Mouse (Mus musculus) gonadal fat pad, adult 2 months (tissue): ENCODE measurements around the gene Brms1. TPM values are rescaled to one million over a fixed set of nuclear protein-coding genes. Genes with fewer than 3 reads are reported as not detected.

Source experiments
- DNase-seq: peaks from one replicate; pipeline ENCODE4 v3.0.0-alpha.2; 2012; ENCODE audit warnings: low read depth
- polyA plus RNA-seq: library from polyadenylated mRNA; depleted of rRNA; stranded (reverse); fragments of >200 nt; gene quantifications from 2 replicates; pipeline ENCODE4 v1.2.3, GENCODE M21; 2012; rRNA removed

Gene Brms1
- polyA plus RNA-seq, 1 experiment = 33.0 TPM

DNA sequence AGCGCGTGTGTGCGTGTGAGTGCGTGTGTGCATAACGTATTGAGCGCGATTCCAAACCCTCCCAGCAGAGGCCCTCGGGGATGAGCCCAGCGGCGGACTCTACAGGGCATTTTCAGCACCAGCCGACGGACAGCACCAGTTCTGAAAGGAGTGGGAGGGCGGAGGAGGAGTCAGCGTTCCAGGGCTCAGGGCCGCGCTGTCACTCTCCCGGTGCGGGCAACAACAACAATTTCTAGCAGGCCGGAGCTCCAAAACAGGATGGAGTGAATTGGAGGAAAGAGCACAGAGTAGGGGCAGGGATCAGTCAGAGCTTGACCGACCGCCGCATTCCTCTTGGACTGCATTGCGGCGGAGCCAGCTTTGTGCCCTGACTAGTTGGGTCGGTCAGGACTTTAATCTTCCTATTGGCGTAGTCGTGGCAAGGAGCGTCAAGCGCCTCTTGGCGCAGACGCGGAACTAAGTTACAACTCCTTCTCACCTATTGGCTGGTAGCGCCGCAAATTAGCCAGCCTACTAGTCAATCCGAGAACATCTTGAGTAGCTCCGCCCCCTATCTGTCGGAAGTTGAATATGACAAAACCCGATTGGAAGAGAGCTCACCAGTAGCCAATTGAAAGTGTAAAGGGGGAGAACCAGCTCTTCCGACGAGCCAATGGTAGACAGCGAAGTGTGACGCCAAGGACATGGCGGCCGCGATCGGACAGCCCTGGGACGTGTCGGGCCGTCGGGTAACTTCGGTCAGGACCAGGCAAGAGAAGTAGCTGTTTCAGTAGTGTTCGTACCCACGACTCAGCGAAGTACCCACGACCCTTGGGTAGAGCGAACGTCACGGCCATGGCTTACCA is 47.0 kb downstream of the Brms1 start, which contains the start of gene Yif1a:
Yif1a (plus strand) TSS at position 655 of the 845 bp plus-strand sequence.
- DNase-seq = peak; percentile 96

DNA sequence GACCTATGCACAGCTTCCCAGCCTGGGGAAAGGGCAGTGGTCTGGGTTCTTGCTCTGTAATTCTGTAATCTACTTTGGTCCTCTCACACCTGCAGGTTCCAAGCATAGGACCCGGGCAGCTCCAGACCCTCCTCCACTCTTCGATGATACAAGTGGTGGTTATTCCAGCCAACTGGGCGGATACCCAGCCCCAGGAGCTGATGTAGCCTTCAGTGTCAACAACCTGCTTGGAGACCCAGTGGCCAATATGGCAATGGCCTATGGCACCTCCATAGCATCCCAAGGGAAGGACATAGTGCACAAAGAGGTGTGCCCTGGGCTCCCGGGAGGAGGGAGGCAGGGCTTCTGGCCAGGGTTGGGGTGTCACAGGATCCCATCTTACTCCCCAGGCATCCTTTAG is 48.2 kb downstream of the Brms1 start:
- DNase-seq = no peak

DNA sequence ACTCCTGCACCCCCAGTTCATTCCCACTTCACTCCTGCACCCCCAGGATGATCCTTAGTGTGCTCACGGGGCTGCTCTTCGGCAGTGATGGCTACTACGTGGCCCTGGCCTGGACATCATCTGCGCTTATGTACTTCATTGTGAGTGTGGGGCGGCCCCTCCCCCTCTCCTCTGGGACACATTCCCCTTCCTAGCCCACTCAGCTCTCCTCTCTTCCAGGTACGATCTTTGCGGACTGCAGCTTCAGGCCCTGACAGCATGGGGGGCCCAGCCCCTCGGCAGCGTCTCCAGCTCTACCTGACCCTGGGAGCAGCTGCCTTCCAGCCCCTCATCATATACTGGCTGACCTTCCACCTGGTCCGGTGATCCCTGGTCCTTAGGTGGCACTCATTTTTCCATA is 50.9 kb downstream of the Brms1 start:
- DNase-seq = no peak

DNA sequence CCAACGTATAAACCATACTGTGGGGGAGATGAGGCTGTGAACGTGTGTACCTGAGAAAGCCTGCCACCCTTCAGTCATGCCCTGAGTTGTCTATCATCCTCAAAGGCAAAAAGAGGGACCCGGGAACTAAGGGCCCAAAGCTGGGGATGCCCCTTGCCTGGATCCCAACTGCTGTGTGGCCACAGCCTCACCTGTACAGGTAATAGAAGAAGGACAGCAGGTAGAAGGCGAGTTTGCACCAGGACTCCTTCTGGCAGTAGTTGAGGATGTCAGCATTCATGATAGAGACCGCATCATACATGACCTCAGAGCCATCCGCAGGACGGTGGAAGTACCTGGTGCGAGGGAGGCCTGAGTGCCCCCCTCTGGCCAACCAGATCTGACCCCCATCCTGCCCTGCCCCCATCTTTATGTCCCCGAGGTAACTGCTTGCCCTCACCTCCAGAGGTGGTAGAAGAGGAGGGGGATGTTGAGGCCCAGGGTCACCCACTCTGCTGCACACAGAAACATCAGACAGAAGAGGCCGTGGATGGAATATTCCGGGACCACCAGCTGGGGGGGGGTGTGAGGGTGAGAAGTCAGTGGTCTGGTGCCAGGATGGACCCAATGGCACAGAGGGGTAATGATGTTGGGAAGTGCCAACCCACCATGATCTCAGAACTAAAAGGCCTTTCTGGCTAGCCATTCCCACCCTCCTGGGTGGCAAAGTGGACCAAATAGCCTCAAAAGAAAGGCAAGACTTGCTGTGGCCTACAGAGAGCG is 52.5 kb downstream of the Brms1 start:
- no peak for DNase-seq

DNA sequence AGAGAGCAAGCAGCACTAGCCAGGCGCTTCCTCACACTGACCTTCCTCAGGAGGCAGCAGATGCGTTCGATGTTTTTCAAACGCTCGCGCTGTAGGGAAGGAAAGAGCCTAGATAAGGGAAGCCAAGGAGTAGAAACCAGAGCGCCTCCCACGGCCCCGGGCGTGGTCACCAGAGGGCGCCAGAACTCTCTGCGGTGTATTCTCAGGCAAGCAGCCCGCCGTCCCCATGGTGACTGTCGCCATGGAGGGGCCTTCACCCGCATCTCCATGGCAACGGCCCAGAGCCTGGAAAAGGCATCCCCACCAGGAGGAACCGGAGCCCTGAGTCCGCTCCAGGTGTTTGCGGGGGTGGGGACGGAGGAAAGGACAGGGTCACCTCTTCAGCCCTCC is 53.1 kb downstream of the Brms1 start:
- no peak for DNase-seq

DNA sequence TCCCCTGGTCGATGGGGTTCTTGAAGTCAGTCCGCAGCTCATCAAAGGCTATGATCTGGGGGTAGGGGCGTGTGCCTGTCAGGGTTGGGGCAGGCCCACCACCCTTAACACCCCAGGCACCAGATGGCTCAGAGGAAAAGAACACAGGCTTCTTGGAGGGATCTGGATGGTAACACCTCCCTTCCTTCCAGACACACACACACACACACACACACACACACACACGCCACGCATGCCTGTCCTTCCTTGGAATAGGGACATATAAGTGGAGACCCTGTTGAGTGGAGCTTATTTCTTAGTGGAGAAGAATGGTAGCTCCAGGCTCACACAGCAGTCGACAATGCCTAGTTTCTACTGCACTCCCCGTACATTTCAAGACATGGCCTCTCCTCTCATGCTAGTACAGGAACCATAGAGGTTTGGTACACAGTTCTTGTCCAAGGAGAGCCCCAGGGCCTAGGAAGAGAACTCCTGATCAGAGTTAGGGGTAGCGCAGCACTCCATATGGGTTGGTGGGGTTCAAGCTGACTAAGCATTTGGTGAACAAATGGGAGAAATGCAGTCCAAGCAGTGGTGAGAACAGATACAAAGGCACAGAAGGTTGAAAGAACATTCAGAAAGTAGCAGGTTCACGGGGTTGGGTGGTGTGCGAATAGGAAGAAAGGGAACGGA is 53.7 kb downstream of the Brms1 start:
- no peak for DNase-seq

DNA sequence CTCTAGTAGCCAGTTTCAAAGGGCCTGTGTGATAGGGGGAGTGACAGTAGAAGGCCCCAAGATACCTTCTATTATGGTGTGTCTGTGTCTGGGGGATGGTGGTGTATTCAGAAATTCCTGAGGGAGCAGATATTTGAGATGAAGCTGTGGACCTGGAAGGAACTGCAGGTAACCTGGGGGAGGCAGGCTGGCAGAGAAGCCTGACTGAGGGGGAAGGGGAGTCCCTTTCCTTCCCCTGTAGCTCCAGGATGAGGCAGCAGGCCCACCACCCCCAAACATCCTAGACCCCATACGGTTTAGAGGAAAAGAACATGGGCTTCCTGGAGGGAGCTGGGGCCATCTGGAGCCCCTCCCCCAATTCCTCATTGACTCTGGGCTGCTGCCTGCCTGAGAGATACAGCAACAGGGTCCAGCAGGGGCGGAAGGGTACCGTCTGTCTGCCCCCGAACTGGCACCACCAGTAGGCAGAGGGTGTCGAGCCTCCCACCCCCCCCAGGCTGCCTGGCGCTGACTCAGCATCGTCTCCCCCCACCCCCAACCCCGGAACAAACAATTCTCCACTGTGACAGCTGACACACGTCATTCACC is 54.8 kb downstream of the Brms1 start:
- DNase-seq = no peak

DNA sequence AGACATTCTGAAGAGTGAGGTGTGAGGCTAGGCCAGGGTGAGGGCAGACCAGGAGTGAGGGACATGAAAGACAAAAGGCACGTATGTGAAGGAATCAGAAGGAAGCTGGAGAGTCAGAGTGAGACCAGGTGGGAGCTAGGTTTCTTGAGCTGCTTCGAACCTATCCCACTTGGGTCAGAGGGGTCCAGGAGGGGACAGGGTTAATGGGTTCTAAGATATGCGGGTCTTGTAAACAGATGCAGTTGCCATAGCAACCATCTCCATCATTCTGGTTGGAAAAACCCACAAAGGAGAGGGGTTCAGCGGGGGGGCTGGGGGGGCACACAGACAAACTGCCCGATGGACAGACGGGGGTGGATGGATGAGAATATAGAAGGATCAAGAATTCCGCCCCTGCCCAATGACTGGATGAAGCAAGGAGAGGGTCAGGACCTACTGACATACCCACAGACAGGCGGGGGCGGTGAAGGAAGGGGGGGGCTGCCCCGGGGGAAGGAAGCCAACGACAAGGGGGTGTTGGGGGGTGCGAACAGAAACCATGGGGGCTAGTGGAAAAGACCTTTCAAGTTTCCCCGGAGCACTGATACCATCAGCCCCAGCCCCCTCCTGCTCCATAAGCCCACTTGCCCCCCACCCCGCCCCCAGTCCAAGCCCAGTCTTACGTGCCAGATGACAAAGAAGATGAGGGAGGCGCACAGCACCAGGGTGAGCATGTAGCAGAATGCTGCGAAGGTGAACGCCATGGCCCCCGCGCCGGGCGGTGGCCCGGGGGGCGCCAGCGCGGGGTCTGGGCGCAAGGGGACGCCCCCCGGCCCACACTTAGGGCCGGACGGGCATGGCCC is 56.6 kb downstream of the Brms1 start:
- no peak for DNase-seq

DNA sequence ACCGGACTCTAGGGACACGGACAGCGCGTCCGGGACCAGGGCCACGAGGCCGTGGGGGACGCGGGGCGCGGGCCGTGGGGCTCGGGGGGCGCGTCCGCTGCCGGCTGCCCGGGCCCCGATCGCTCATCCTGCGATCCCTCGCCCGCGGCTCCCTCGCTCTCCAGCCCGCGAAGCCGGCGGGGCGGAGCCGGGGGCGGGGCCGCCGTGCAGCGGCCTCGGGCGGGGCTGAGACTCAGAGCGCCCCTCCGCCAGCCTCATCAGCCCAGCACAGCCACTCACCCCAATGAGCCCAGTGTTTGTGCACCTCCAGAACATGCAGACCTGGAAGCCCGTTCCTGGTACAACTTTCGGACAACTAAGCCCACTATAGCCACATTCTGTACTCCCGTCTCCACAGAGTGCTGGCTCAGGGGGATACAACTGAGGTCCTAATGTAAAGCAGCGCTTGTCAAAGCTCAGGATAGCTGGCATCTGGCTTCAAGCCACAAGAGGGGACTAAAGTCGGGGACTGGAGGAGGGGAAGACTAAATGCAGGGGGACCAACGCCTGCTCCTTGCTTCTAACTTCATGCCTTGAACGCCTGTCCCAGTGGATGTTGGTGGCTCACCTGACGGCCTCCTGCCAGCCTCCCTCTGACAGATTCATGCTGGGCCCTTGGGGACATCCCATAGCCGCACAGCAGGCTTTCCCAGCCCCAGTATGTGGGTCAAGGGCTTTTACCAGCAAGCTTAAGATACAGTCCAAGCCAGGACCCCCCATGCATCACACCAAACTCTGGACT is 57.4 kb downstream of the Brms1 start, which contains the start of gene Cnih2:
Cnih2 (minus strand) TSS at position 159 of the 781 bp plus-strand sequence.
- no peak for DNase-seq

Other genes with a start within 250 kb of the Brms1 start
- gene Rbm4, start 247.5 kb upstream of the Brms1 start, polyA plus RNA-seq = 37.5 and 38.3 TPM in 2 replicates
- 15.7 and 22.5 TPM in 2 replicates for gene Gm21992, start 229.7 kb upstream of the Brms1 start, polyA plus RNA-seq
- gene Rbm14, start 229.7 kb upstream of the Brms1 start, polyA plus RNA-seq = 33.6 and 35.1 TPM in 2 replicates
- 50.6 and 67.6 TPM in 2 replicates for gene Ccs, start 202.0 kb upstream of the Brms1 start, polyA plus RNA-seq
- gene Ccdc87, start 202.0 kb upstream of the Brms1 start, polyA plus RNA-seq = 0.22 and 0.36 TPM in 2 replicates
- gene Ctsf, start 186.2 kb upstream of the Brms1 start, polyA plus RNA-seq = 96.1 and 114 TPM in 2 replicates
- gene Actn3, start 163.4 kb upstream of the Brms1 start, polyA plus RNA-seq = 3.0 and 4.9 TPM in 2 replicates
- 31.4 and 38.7 TPM in 2 replicates for gene Zdhhc24, start 162.7 kb upstream of the Brms1 start, polyA plus RNA-seq
- 4.2 and 6.4 TPM in 2 replicates for gene Bbs1, start 134.7 kb upstream of the Brms1 start, polyA plus RNA-seq
- gene Dpp3, start 113.1 kb upstream of the Brms1 start, polyA plus RNA-seq = 87.4 and 96.6 TPM in 2 replicates
- 5.1 and 6.7 TPM in 2 replicates for gene Peli3, start 98.2 kb upstream of the Brms1 start, polyA plus RNA-seq
- 37.4 and 39.9 TPM in 2 replicates for gene Mrpl11, start 79.2 kb upstream of the Brms1 start, polyA plus RNA-seq
- gene Npas4, start 51.0 kb upstream of the Brms1 start, polyA plus RNA-seq = 1.0 and 1.2 TPM in 2 replicates
- 4.3 and 5.1 TPM in 2 replicates for gene Slc29a2, start 17.5 kb upstream of the Brms1 start, polyA plus RNA-seq
- 28.6 and 30.4 TPM in 2 replicates for gene B4gat1, start 2.5 kb upstream of the Brms1 start, polyA plus RNA-seq
- gene AC124502.3, start 2.5 kb upstream of the Brms1 start, polyA plus RNA-seq = 0.34 and 0.65 TPM in 2 replicates
- gene Rin1, start 9.1 kb downstream of the Brms1 start, polyA plus RNA-seq = 5.3 and 7.8 TPM in 2 replicates
- gene Cd248, start 26.7 kb downstream of the Brms1 start, polyA plus RNA-seq = 27.7 and 39.6 TPM in 2 replicates
- gene Tmem151a, start 44.2 kb downstream of the Brms1 start, polyA plus RNA-seq = 2.9 and 3.4 TPM in 2 replicates
- 174 and 196 TPM in 2 replicates for gene Yif1a, start 47.2 kb downstream of the Brms1 start, polyA plus RNA-seq
- gene Cnih2, start 57.2 kb downstream of the Brms1 start, polyA plus RNA-seq = 0.93 and 2.4 TPM in 2 replicates
- 240 and 272 TPM in 2 replicates for gene Rab1b, start 65.7 kb downstream of the Brms1 start, polyA plus RNA-seq
- 34.7 and 39.3 TPM in 2 replicates for gene Klc2, start 77.2 kb downstream of the Brms1 start, polyA plus RNA-seq
- gene Pacs1, start 231.8 kb downstream of the Brms1 start, polyA plus RNA-seq = 21.8 and 27.9 TPM in 2 replicates